ENCODE assay signal across 9 mouse cellular contexts in the genomic region with DNA sequence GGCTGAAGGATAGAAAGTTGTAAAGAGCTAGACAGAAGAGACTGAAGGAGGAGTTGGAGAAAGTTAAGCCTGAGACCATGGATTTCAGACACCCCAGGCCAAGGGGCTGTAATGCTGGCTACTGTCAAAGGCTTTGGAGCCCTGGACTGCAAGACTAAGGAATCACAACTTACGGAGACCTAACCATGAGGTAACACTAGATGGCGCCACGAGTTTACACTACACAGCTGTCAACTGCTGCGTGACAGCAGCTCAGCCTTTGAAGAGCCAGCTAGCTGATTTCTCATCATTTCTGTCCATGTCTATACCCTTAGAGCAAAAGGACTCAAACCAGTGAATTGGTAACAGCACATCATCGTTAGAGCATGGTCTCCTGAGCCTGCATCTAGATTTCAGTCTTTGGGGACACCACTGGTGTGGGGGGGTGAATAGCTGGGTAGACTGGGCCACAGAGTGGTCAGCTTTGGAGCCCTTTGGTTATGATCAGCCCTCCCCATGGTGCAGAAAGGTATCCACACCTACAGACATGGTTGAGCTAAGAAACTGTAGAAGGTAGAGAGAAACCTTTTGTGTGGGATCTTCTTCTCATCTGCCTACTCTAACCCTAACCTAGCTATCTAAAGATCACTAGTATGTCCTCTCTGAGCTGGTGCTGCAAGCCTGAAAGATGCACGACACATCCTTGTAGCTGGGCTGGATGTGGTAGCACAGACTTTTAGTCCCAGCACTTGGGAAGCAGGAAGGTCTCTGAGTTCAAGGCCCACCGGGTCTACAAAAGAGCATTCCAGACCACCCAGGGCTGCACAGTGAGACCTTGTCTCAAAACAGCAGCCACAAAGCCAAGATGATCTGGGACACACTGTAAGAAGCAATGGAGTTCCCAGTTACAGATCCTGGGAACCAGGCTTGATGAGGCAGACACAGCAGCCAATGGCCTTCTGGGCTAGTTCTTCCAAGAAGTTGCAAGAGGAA. TPM values are rescaled to one million over a fixed set of nuclear protein-coding genes. Genes with fewer than 3 reads are reported as not detected.
DNase-seq lines count a peak whose midpoint lies in the region; ATAC-seq and TF ChIP-seq lines count a peak whose summit lies in the region.
"Had no signal": no experiment of that assay in that cellular context is flagged by ENCODE, and none has a peak within 500 bp of the region (broad histone marks: within the 10 kb centered on the region; RNA-seq: fewer than 3 reads in every experiment).

No protein-coding gene starts in this region.

- no peaks in the 10 kb centered on the region for H3K36me3 ChIP-seq in MEL (ENCODE audit: control insufficient read depth in 1 of 2, insufficient read depth in 2 of 2, low read length in 2 of 2)
- peaks cover 5% of the 10 kb centered on the region; the same call in 1 of the 2 replicates for H3K36me3 ChIP-seq in forebrain, postnatal 0 days (ENCODE audit: insufficient read depth)
- peaks cover 9% of the 10 kb centered on the region; the same call in 1 of the 2 replicates for H3K36me3 ChIP-seq in hindbrain, embryonic 12.5 days
- peaks cover 5% of the 10 kb centered on the region; the same call in 1 of the 2 replicates for H3K36me3 ChIP-seq in lung, postnatal 0 days (ENCODE audit: insufficient read depth, low read length)

- H3K4me3 ChIP-seq in MEL (ENCODE audit: control insufficient read depth in 1 of 2, insufficient read depth in 1 of 2, low read depth in 2 of 2, low read length in 2 of 2) = no peak overlapping the region
- no peak overlapping the region for H3K4me3 ChIP-seq in cerebellum, adult 2 months (replicated peaks; ENCODE audit: insufficient read depth, low read depth, low read length)
- H3K4me3 ChIP-seq in forebrain, postnatal 0 days (ENCODE audit: low read depth, low read length) = no peak overlapping the region
- no peak overlapping the region for H3K4me3 ChIP-seq in hindbrain, embryonic 12.5 days
- H3K4me3 ChIP-seq in lung, postnatal 0 days (ENCODE audit: low read depth, low read length) = no peak overlapping the region
- H3K4me3 ChIP-seq: megakaryocyte, embryonic 14.5 days had no signal

- no peak overlapping the region for H3K27ac ChIP-seq in MEL (ENCODE audit: control insufficient read depth, low read depth, low read length)
- H3K27ac ChIP-seq in cerebellum, adult 2 months (ENCODE audit: insufficient read depth, low read length) = no peak overlapping the region
- H3K27ac ChIP-seq in forebrain, postnatal 0 days (ENCODE audit: low read depth, low read length) = no peak overlapping the region
- no peak overlapping the region for H3K27ac ChIP-seq in hindbrain, embryonic 12.5 days
- H3K27ac ChIP-seq in lung, postnatal 0 days (ENCODE audit: low read length) = no peak overlapping the region

- peak; percentile 92 for DNase-seq in MEL (ENCODE audit: low read depth, low spot score)
- DNase-seq in cerebellum, adult 2 months = peak; percentile 64 to 70
- DNase-seq in forebrain, postnatal 0 days = peak; percentile 91
- peak; percentile 84 for DNase-seq in layer of hippocampus, adult 9-11 months
- DNase-seq in lung, postnatal 0 days (ENCODE audit: low spot score) = peak; percentile 92
- peak; percentile 72 for DNase-seq in ovary, postnatal 36 days (ENCODE audit: low spot score)
- DNase-seq in thymus, postnatal 10 days (ENCODE audit: low spot score in 2 of 2) = peak; percentile 58 to 82

- peaks cover 2 to 4% of the 10 kb centered on the region in 2 experiments; a peak in 2 of 4 replicates for H3K27me3 ChIP-seq in MEL (ENCODE audit: control insufficient read depth in 1 of 2, insufficient read depth in 2 of 2, low read length in 2 of 2)
- H3K27me3 ChIP-seq in cerebellum, adult 2 months (ENCODE audit: control insufficient read depth, insufficient read depth, low read length) = no peaks in the 10 kb centered on the region; the same call in 1 of the 2 replicates
- peaks cover 5% of the 10 kb centered on the region for H3K27me3 ChIP-seq in forebrain, postnatal 0 days (ENCODE audit: insufficient read depth, low read length)
- peaks cover 27% of the 10 kb centered on the region for H3K27me3 ChIP-seq in hindbrain, embryonic 12.5 days
- H3K27me3 ChIP-seq in lung, postnatal 0 days (replicated peaks; ENCODE audit: insufficient read depth, low read length) = peaks cover 4% of the 10 kb centered on the region; the same call in 1 of the 2 replicates

- H3K79me2 ChIP-seq in MEL (ENCODE audit: control insufficient read depth, insufficient read depth, low read length, poor library complexity) = no peaks in the 10 kb centered on the region

- peak; percentile 86 to 97 (median 88) for TF ChIP-seq CTCF in MEL (IDR thresholded peaks at IDR 0.05 in 2 of 3, conservative IDR thresholded peaks at IDR 0.05 in 1 of 3; ENCODE audit: control insufficient read depth in 1 of 3, insufficient read depth in 1 of 3, low read depth in 2 of 3, low read length in 3 of 3, poor library complexity in 1 of 3, severe bottlenecking in 1 of 3)
- peak; percentile 85 for TF ChIP-seq CTCF in cerebellum, adult 2 months (IDR thresholded peaks at IDR 0.05; ENCODE audit: borderline replicate concordance, insufficient read depth, low read depth, low read length)
- TF ChIP-seq CTCF in forebrain, postnatal 0 days (IDR thresholded peaks at IDR 0.05; ENCODE audit: low read depth) = peak; percentile 92
- TF ChIP-seq CTCF in lung, postnatal 0 days (IDR thresholded peaks at IDR 0.05) = peak; percentile 96

- H3K4me2 ChIP-seq in forebrain, postnatal 0 days (ENCODE audit: low read depth) = no peak overlapping the region
- no peak overlapping the region for H3K4me2 ChIP-seq in hindbrain, embryonic 12.5 days (replicated peaks)
- H3K4me2 ChIP-seq in lung, postnatal 0 days (replicated peaks; ENCODE audit: low read depth, low read length) = no peak overlapping the region

- peak; percentile 99 for TF ChIP-seq RAD21 in MEL (IDR thresholded peaks at IDR 0.05; ENCODE audit: low read depth, low read length)

- no peak overlapping the region for H3K9ac ChIP-seq in MEL (ENCODE audit: control insufficient read depth, low read depth, low read length, poor library complexity, severe bottlenecking)
- no peak overlapping the region for H3K9ac ChIP-seq in forebrain, postnatal 0 days
- H3K9ac ChIP-seq in hindbrain, embryonic 12.5 days = no peak overlapping the region
- no peak overlapping the region for H3K9ac ChIP-seq in lung, postnatal 0 days (replicated peaks; ENCODE audit: low read depth)

- peak; percentile 89 for ATAC-seq in forebrain, postnatal 0 days
- peak; percentile 67; the same call in 1 of the 2 replicates for ATAC-seq in hindbrain, embryonic 12.5 days (ENCODE audit: low FRiP score)
- ATAC-seq in lung, postnatal 0 days = peak; percentile 87

- H3K4me1 ChIP-seq in MEL (ENCODE audit: control insufficient read depth in 1 of 2, insufficient read depth in 2 of 2, low read length in 2 of 2) = no peaks in the 10 kb centered on the region
- no peaks in the 10 kb centered on the region for H3K4me1 ChIP-seq in cerebellum, adult 2 months (ENCODE audit: control insufficient read depth, insufficient read depth, low read length)
- H3K4me1 ChIP-seq in forebrain, postnatal 0 days (ENCODE audit: insufficient read depth) = no peaks in the 10 kb centered on the region
- H3K4me1 ChIP-seq in hindbrain, embryonic 12.5 days = no peaks in the 10 kb centered on the region
- no peaks in the 10 kb centered on the region for H3K4me1 ChIP-seq in lung, postnatal 0 days (ENCODE audit: insufficient read depth, low read depth, low read length)

- no peak for TF ChIP-seq POLR2A in MEL (IDR thresholded peaks at IDR 0.05; ENCODE audit: control insufficient read depth in 1 of 2, insufficient read depth in 1 of 2, low read depth in 1 of 2, low read length in 2 of 2, poor library complexity in 1 of 2)
- TF ChIP-seq POLR2A in cerebellum, adult 2 months (IDR thresholded peaks at IDR 0.05; ENCODE audit: borderline replicate concordance, insufficient read depth, low read length) = no peak

- 17% methylated on average over 7 of the region's 7 CpGs for WGBS in cerebellum, adult 2 months
- 21% methylated on average over 7 of the region's 7 CpGs for WGBS in forebrain, postnatal 0 days
- 20% methylated on average over 7 of the region's 7 CpGs for WGBS in hindbrain, embryonic 12.5 days
- WGBS in lung, postnatal 0 days = 23% methylated on average over 7 of the region's 7 CpGs

- no peaks in the 10 kb centered on the region for H3K9me3 ChIP-seq in MEL (replicated peaks; ENCODE audit: insufficient read depth, low read length)
- no peaks in the 10 kb centered on the region for H3K9me3 ChIP-seq in forebrain, postnatal 0 days (ENCODE audit: low read length)
- no peaks in the 10 kb centered on the region for H3K9me3 ChIP-seq in hindbrain, embryonic 12.5 days (replicated peaks)
- no peaks in the 10 kb centered on the region for H3K9me3 ChIP-seq in lung, postnatal 0 days (ENCODE audit: low read length)
- H3K9me3 ChIP-seq: megakaryocyte, embryonic 14.5 days had no signal

- no peak for TF ChIP-seq EP300 in MEL (IDR thresholded peaks at IDR 0.05; ENCODE audit: low read depth in 1 of 2, low read length in 2 of 2)
- no peak for TF ChIP-seq EP300 in lung, postnatal 0 days (IDR thresholded peaks at IDR 0.05)

RNA-seq across cellular contexts. Expression of a gene that starts 7.0 kb away (rescaled TPM):
- not detected in 2 replicates for total RNA-seq in MEL (2012; rRNA removed)
- polyA plus RNA-seq in MEL (2012; ENCODE audit: insufficient read depth in 1 of 2, insufficient read length in 2 of 2, low read depth in 1 of 2, low replicate concordance in 2 of 2, missing spikeins in 1 of 2) = not detected
- polyA plus RNA-seq in cerebellum, adult 2 months (2012; rRNA removed) = 0.80 and 1.0 TPM in 2 replicates
- 0.57 TPM in 1 of 2 replicates, not detected in the other for total RNA-seq in forebrain, postnatal 0 days (2014; rRNA removed)
- polyA plus RNA-seq in forebrain, postnatal 0 days (2015; fragmentation: Nextera tagmentation; extraction: Ambion mirVana) = 0.45 and 0.53 TPM in 2 replicates
- polyA plus RNA-seq in hindbrain, embryonic 12.5 days (2016; fragmentation: Nextera tagmentation; extraction: Ambion mirVana) = 2.5 and 4.8 TPM in 2 replicates
- 2.8 TPM in 2 replicates for polyA plus RNA-seq in lung, postnatal 0 days (2015; fragmentation: Nextera tagmentation; extraction: Ambion mirVana)

RNA-seq across cellular contexts. Expression of a gene that starts 9.4 kb away (rescaled TPM):
- total RNA-seq in MEL (2012; rRNA removed) = 27.0 and 31.9 TPM in 2 replicates
- polyA plus RNA-seq in MEL (2012; ENCODE audit: insufficient read depth in 1 of 2, insufficient read length in 2 of 2, low read depth in 1 of 2, low replicate concordance in 2 of 2, missing spikeins in 1 of 2) = 10 to 100 TPM in 1 of 2 experiments, not detected in 1; 58.6 TPM
- 63.3 and 66.8 TPM in 2 replicates for polyA plus RNA-seq in cerebellum, adult 2 months (2012; rRNA removed)
- total RNA-seq in forebrain, postnatal 0 days (2014; rRNA removed) = 19.3 and 27.4 TPM in 2 replicates
- 28.4 and 28.6 TPM in 2 replicates for polyA plus RNA-seq in forebrain, postnatal 0 days (2015; fragmentation: Nextera tagmentation; extraction: Ambion mirVana)
- polyA plus RNA-seq in hindbrain, embryonic 12.5 days (2016; fragmentation: Nextera tagmentation; extraction: Ambion mirVana) = 21.8 and 22.6 TPM in 2 replicates
- 59.8 and 61.0 TPM in 2 replicates for polyA plus RNA-seq in lung, postnatal 0 days (2015; fragmentation: Nextera tagmentation; extraction: Ambion mirVana)

RNA-seq across cellular contexts. Expression of a gene that starts 18.2 kb away (rescaled TPM):
- 0.12 and 0.13 TPM in 2 replicates for total RNA-seq in MEL (2012; rRNA removed)
- polyA plus RNA-seq in MEL (2012; ENCODE audit: insufficient read depth in 1 of 2, insufficient read length in 2 of 2, low read depth in 1 of 2, low replicate concordance in 2 of 2, missing spikeins in 1 of 2) = under 1 TPM in 1 of 2 experiments, not detected in 1; 0.24 TPM
- polyA plus RNA-seq in cerebellum, adult 2 months (2012; rRNA removed) = 0.67 and 0.70 TPM in 2 replicates
- total RNA-seq in forebrain, postnatal 0 days (2014; rRNA removed) = not detected in 2 replicates
- 0.34 TPM in 1 of 2 replicates, not detected in the other for polyA plus RNA-seq in forebrain, postnatal 0 days (2015; fragmentation: Nextera tagmentation; extraction: Ambion mirVana)
- polyA plus RNA-seq in hindbrain, embryonic 12.5 days (2016; fragmentation: Nextera tagmentation; extraction: Ambion mirVana) = not detected in 2 replicates
- polyA plus RNA-seq in lung, postnatal 0 days (2015; fragmentation: Nextera tagmentation; extraction: Ambion mirVana) = 0.19 and 0.31 TPM in 2 replicates

RNA-seq across cellular contexts. Expression of a gene that starts 21.5 kb away (rescaled TPM):
- total RNA-seq in MEL (2012; rRNA removed) = 258 and 292 TPM in 2 replicates
- polyA plus RNA-seq in MEL (2012; ENCODE audit: insufficient read depth in 1 of 2, insufficient read length in 2 of 2, low read depth in 1 of 2, low replicate concordance in 2 of 2, missing spikeins in 1 of 2) = 100 to 1,000 TPM in 1 of 2 experiments, not detected in 1; 230 TPM
- 548 and 613 TPM in 2 replicates for polyA plus RNA-seq in cerebellum, adult 2 months (2012; rRNA removed)
- total RNA-seq in forebrain, postnatal 0 days (2014; rRNA removed) = 151 and 199 TPM in 2 replicates
- polyA plus RNA-seq in forebrain, postnatal 0 days (2015; fragmentation: Nextera tagmentation; extraction: Ambion mirVana) = 312 and 351 TPM in 2 replicates
- polyA plus RNA-seq in hindbrain, embryonic 12.5 days (2016; fragmentation: Nextera tagmentation; extraction: Ambion mirVana) = 199 and 214 TPM in 2 replicates
- polyA plus RNA-seq in lung, postnatal 0 days (2015; fragmentation: Nextera tagmentation; extraction: Ambion mirVana) = 205 and 206 TPM in 2 replicates

RNA-seq across cellular contexts. Expression of a gene that starts 27.9 kb away (rescaled TPM):
- 3,755 and 4,516 TPM in 2 replicates for total RNA-seq in MEL (2012; rRNA removed)
- polyA plus RNA-seq in MEL (2012; ENCODE audit: insufficient read depth in 1 of 2, insufficient read length in 2 of 2, low read depth in 1 of 2, low replicate concordance in 2 of 2, missing spikeins in 1 of 2) = 1,000 to 10,000 TPM in 1 of 2 experiments, not detected in 1; 1,852 TPM
- polyA plus RNA-seq in cerebellum, adult 2 months (2012; rRNA removed) = 577 and 621 TPM in 2 replicates
- total RNA-seq in forebrain, postnatal 0 days (2014; rRNA removed) = 2,317 and 3,198 TPM in 2 replicates
- 884 and 936 TPM in 2 replicates for polyA plus RNA-seq in forebrain, postnatal 0 days (2015; fragmentation: Nextera tagmentation; extraction: Ambion mirVana)
- polyA plus RNA-seq in hindbrain, embryonic 12.5 days (2016; fragmentation: Nextera tagmentation; extraction: Ambion mirVana) = 795 and 841 TPM in 2 replicates
- polyA plus RNA-seq in lung, postnatal 0 days (2015; fragmentation: Nextera tagmentation; extraction: Ambion mirVana) = 755 and 834 TPM in 2 replicates
